Mouse (Mus musculus) midbrain, embryonic 14.5 days (tissue): ENCODE measurements around the gene Trappc2l. TPM values are rescaled to one million over a fixed set of nuclear protein-coding genes. Genes with fewer than 3 reads are reported as not detected.

Source experiments
- ATAC-seq: fragments of 200-750 bp; cut with Nextera tagmentation; 2 replicates; pipeline ENCODE4 v1.8.0; 2017; ENCODE audit warnings: moderate number of reproducible peaks, moderate library complexity; ENCODE audit not compliant: low FRiP score, low TSS enrichment
- DNase-seq: peaks from one replicate; pipeline ENCODE4 v3.0.0-alpha.2; 2015
- H3K27ac ChIP-seq: fragments of 300-500 bp; sonication (generic); replicated peaks from 2 replicates; pipeline ENCODE4 v1.5.1; 2014; ENCODE audit warnings: mild to moderate bottlenecking, low read depth, low read length, moderate library complexity
- H3K27me3 ChIP-seq: fragments of 300-500 bp; sonication (generic); 2 replicates; pipeline ENCODE4 v1.6.1; 2014; ENCODE audit warnings: low read length, control low read depth, mixed read lengths; ENCODE audit not compliant: control insufficient read depth, insufficient read depth
- H3K36me3 ChIP-seq: fragments of 300-500 bp; sonication (generic); 2 replicates; pipeline ENCODE4 v1.6.1; 2014; ENCODE audit warnings: low read length, control low read depth; ENCODE audit not compliant: control insufficient read depth, insufficient read depth
- H3K4me1 ChIP-seq: fragments of 300-500 bp; sonication (generic); 2 replicates; pipeline ENCODE4 v1.6.1; 2014; ENCODE audit warnings: mild to moderate bottlenecking, antibody characterized with exemption, low read length, control low read depth; ENCODE audit not compliant: control insufficient read depth, insufficient read depth
- H3K4me2 ChIP-seq: fragments of 300-500 bp; sonication (generic); 2 replicates; pipeline ENCODE4 v1.6.1; 2014; ENCODE audit warnings: mild to moderate bottlenecking, low read length, moderate library complexity
- H3K4me3 ChIP-seq: fragments of 300-500 bp; sonication (generic); replicated peaks from 2 replicates; pipeline ENCODE4 v1.5.1; 2014; ENCODE audit warnings: low read depth, low read length
- H3K9ac ChIP-seq: fragments of 300-500 bp; sonication (generic); replicated peaks from 2 replicates; pipeline ENCODE4 v1.6.1; 2014; ENCODE audit warnings: mild to moderate bottlenecking, low read length, moderate library complexity
- H3K9me3 ChIP-seq: fragments of 300-500 bp; sonication (generic); 2 replicates; pipeline ENCODE4 v1.6.1; 2016; ENCODE audit warnings: low read length, control low read depth, mixed read lengths; ENCODE audit not compliant: control insufficient read depth
- WGBS: fragments of 180-500 bp; shearing (Covaris S2); extraction: QIAGEN DNeasy Blood & Tissue Kit; methylation state at CpG from one replicate; pipeline ENCODE4 v1.1.7; 2014; 5-methylcytosine and 5-hydroxymethylcytosine counted together
- polyA plus RNA-seq: library from polyadenylated mRNA; unstranded; fragments of >200 nt; fragmentation: Nextera tagmentation; extraction: Ambion mirVana; gene quantifications from 2 replicates; pipeline ENCODE4 v1.2.1, GENCODE M21; 2014

The Trappc2l gene
- polyA plus RNA-seq, result 107 and 158 TPM in 2 replicates

DNA sequence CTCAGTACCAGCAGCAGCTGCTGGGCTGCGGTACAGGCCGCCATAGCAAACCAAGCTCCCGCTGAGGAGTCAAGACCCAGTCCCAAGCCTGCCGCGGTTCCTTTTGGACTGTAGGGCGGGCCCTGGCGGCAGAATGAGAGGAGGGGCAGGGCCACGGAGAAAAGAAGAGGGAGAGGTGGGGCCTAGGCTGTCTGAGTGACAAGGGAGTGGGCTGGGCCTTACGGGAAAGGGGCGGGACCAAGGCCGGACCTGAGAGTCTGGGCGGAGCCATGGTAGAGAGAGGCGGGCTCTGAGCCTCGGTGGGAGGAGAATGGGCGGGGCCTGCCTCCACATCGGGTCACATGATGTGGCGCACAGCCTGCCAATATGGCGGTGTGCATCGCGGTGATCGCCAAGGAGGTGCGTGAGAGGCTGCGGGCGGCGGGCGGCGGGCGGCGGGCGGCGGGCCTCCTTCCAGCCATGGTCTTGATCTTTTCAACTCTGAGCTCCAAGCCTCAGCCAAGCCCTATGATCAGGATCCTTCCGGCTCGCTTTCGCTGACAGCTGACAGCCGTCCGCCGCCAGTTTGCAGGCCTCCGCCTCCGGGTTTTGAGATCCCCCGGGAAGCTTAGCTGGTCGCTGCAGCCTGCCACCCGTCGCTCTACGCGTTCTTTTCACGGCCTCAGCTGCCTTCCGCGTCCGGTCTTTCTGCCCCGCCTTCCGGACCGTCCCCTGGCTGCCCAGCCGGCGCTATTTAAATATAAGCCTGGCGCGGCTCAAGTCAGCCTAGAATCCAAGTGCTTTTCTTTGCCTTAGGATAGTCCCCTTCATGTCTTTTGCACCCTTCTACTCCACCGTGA, at the start of gene Trappc2l, which contains the start of gene Galns:
TSS of gene Trappc2l (plus strand) at position 346 of the 839 bp plus-strand sequence.
TSS of gene Galns (minus strand) at position 169 of the 839 bp plus-strand sequence.
- DNase-seq, result peak; percentile 99
- Histone ChIP-seq H3K4me3 (peak within 1 kb of the TSS; percentile 63), H3K9me3 (no peaks in the 10 kb centered on the region), H3K9ac (peak within 1 kb of the TSS; percentile 80), H3K36me3 (peaks cover 5% of the 10 kb centered on the region), H3K27ac (peak within 1 kb of the TSS; percentile 88), H3K4me1 (peaks cover 11% of the 10 kb centered on the region; the same call in 1 of the 2 replicates), H3K27me3 (no peaks in the 10 kb centered on the region), H3K4me2 (peak within 1 kb of the TSS; percentile 87)
- peak; percentile 98 for ATAC-seq
- under 1% methylated on average over 49 of the region's 57 CpGs for WGBS

DNA sequence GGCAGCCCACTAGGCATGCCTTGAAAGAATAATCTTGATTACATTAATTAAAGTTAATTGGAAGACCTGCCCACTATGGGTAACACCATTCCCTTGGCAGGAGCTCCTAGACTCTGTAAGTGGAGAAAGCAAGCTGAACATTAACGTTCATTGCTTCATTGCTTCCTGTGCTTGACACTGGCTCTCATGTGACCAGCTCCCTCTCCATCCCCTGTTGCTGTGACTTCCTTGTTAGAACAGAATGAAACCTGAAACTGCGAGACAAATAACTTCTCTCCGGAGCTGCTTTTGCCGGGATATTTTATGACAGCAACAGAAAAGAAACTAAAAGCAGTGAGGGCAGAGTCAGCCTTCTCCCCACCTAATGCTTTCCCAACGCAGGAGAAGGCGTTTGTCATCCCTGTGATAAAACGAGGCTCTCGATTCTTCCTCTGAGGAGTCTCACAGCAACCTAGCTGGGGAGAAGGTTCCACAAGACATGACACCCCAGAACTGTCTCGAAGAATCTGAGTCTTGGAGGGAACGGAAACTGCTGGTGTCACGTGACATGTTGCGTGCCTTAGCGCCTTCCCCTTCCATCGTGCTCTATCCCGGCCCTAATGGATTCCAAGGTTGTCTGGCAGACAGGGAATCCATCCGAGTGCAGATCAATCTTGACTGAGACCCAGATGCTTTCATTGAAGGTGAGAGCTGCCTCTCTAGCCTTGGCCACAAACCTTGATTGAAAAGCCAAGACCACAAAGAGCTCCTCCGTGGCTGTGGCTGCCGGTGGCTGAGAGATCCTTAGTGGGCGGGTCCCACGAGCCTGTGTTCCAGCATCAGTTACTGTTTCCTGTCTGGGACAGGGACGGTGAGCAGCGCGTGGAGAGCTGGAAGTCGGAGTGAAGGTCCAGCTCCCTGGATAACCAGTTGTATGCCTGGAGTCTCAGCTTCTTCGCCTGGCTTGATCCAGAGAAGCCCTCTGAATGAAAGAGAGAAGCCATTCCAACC, 46.8 kb upstream of the Trappc2l start:
- H3K4me2 ChIP-seq, result no peak overlapping the region
- 89% methylated on average over 25 of the region's 25 CpGs for WGBS
- peaks cover 11% of the 10 kb centered on the region for H3K4me1 ChIP-seq
- DNase-seq (no peak), ATAC-seq (no peak)
- H3K36me3 ChIP-seq, result no peaks in the 10 kb centered on the region
- no peak overlapping the region for H3K27ac ChIP-seq
- no peak overlapping the region for H3K4me3 ChIP-seq
- no peak overlapping the region for H3K9ac ChIP-seq
- no peaks in the 10 kb centered on the region for H3K9me3 ChIP-seq
- no peaks in the 10 kb centered on the region for H3K27me3 ChIP-seq

DNA sequence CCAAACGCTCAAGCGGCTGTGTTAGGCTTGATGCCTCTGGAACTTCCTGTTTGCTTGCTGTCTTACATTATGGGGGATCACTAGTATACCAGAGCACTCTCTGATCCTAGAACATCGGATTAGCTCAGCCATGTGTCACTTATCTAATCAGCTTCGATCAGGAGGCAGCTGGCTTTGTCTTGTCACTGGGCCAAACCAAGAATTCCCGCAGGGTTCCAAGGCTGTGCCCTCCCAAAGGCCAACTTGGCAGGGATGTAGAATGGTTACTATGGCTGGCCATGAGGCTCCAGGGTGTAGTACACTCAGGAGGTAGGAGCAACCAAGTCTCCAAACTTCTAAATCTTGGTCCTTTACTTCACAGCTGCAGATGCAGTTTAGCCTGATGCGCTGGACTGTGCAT, 44.7 kb upstream of the Trappc2l start:
- Histone ChIP-seq H3K9ac (peak overlapping the region; percentile 63), H3K36me3 (peaks cover 14% of the 10 kb centered on the region), H3K4me2 (peak overlapping the region; percentile 85), H3K27me3 (no peaks in the 10 kb centered on the region), H3K27ac (peak overlapping the region; percentile 89), H3K9me3 (no peaks in the 10 kb centered on the region), H3K4me3 (peak overlapping the region; percentile 60), H3K4me1 (peaks cover 11% of the 10 kb centered on the region)
- DNase-seq, result peak; percentile 26
- no peak for ATAC-seq
- 16% methylated on average over 6 of the region's 6 CpGs for WGBS

DNA sequence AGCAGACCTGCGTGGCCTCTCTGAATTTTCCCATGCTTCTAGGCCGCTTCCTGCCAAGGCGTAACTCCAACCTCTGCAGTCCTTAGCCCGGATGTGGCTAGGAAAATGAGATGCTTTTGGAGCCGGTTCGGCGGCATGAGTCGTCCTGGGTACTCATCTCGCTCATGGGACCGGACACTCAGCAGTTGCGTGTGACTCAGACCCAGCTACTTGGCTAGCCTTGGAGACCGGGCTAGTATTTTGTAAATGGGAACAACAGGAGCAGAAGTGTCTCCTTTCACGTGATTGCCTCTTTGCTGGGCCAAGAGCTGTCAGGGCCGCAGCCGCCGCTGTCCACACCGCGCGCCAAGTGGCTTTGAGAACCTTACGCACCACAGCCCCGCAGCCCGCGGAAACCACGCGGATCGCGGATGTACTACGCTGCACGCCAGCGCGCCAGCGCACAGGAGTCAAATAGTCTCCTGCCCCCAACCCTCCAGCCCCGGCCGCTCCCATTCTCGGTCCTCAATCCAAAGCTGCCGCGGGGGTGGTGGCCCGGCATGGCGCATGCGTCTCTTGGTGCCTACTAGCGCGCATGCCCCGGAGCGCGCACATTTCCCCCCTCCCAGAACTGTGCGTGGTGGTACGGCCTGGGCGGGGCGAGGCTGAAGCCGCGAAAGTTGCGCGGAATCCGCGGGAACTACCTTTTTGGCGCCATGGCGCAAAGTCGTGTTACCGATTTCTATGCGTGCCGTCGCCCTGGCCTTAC, 43.9 kb upstream of the Trappc2l start, which contains the start of gene Cdt1:
TSS of gene Cdt1 (plus strand) at position 655 of the 748 bp plus-strand sequence.
- under 1% methylated on average over 62 of the region's 62 CpGs for WGBS
- H3K36me3 ChIP-seq, result peaks cover 20% of the 10 kb centered on the region
- ATAC-seq, result peak; percentile 94

DNA sequence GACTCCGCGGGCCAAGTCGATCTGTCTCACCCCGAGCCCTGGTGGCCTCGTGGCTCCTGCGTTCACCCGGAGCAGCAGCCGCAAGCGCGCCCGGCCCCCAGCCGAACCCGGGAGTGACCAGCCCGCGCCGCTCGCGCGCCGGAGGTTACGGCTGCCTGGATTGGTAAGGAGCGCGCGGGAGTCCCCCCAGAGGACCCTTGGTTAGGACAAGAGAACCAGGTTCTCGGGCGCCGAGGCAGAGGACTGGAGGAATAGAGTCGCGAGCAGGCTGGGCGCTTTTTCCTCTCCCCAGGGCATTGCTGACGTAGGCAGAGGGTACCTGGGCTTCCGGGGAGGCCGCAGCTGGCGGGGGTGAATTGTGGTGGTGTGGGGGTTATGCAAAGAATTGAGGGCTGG, 43.3 kb upstream of the Trappc2l start:
- DNase-seq (no peak), ATAC-seq (peak; percentile 49)
- H3K4me3 ChIP-seq, result peak overlapping the region; percentile 60
- H3K9ac ChIP-seq, result peak overlapping the region; percentile 67
- H3K27ac ChIP-seq, result peak overlapping the region; percentile 33
- H3K9me3 ChIP-seq, result no peaks in the 10 kb centered on the region
- H3K4me1 ChIP-seq, result peaks cover 11% of the 10 kb centered on the region
- H3K36me3 ChIP-seq, result peaks cover 21% of the 10 kb centered on the region
- H3K4me2 ChIP-seq, result peak overlapping the region; percentile 85
- no peaks in the 10 kb centered on the region for H3K27me3 ChIP-seq
- under 1% methylated on average over 34 of the region's 34 CpGs for WGBS

More for the DNA sequence above, 43.9 kb upstream of the Trappc2l start, which contains the start of gene Cdt1:
- Histone ChIP-seq H3K27me3 (no peaks in the 10 kb centered on the region), H3K4me1 (peaks cover 11% of the 10 kb centered on the region), H3K27ac (peak within 1 kb of the TSS; percentile 89), H3K4me3 (peak within 1 kb of the TSS; percentile 60), H3K4me2 (peak within 1 kb of the TSS; percentile 85), H3K9ac (peak within 1 kb of the TSS; percentile 67), H3K9me3 (no peaks in the 10 kb centered on the region)
- DNase-seq, result peak; percentile 98

DNA sequence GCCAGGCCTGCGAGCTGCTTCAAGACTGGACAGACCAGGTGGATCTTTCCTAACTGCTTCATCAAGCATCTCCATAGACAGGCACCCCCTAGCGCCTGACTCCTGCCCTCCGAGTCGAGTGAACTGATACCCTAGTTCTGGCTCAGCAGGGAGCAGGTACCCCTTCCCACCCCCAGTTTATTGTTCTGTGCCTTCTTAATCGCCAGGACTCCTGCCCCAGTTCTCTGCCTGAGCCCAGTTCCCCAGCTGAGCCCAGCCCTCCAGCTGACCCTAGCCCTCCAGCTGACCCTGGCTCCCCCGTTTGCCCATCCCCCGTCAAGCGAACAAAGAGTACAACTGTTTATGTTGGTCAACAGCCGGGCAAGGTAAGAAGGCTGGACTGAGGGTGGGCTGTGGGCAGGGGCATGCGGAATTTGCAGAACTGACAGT, 42.5 kb upstream of the Trappc2l start:
- ATAC-seq (no peak), DNase-seq (no peak)
- H3K4me1 ChIP-seq, result peaks cover 11% of the 10 kb centered on the region
- 14% methylated on average over 10 of the region's 10 CpGs for WGBS
- peaks cover 21% of the 10 kb centered on the region for H3K36me3 ChIP-seq
- H3K9me3 ChIP-seq, result no peaks in the 10 kb centered on the region
- H3K4me2 ChIP-seq, result peak overlapping the region; percentile 85
- peak overlapping the region; percentile 60 for H3K4me3 ChIP-seq
- H3K9ac ChIP-seq, result peak overlapping the region; percentile 1; the same call in 1 of the 2 replicates
- H3K27ac ChIP-seq, result no peak overlapping the region
- no peaks in the 10 kb centered on the region for H3K27me3 ChIP-seq

DNA sequence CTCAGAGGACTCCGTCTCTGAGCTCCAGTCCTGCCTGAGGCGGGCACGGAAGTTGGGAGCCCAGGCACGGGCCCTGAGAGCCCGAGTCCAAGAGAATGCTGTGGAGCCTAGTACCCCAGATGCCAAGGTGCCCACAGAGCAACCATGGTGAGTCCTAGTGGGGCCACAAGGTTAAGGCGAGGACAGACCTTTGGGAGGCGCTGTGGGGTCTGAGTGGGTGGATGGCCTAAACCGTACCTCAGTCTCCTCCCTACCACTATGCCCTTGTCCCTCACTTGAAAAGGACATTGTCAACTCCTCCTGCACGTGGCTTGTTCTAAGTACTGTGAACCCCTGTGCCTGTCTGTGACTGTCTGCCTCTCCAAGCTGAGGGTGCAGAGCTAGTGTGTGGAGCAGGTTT, 42.1 kb upstream of the Trappc2l start:
- Histone ChIP-seq H3K27me3 (no peaks in the 10 kb centered on the region), H3K36me3 (peaks cover 21% of the 10 kb centered on the region), H3K4me2 (peak overlapping the region; percentile 85), H3K4me1 (peaks cover 11% of the 10 kb centered on the region), H3K4me3 (peak overlapping the region; percentile 60; the same call in 1 of the 2 replicates), H3K9ac (peak overlapping the region; percentile 1; the same call in 1 of the 2 replicates), H3K9me3 (no peaks in the 10 kb centered on the region), H3K27ac (no peak overlapping the region)
- ATAC-seq (no peak), DNase-seq (no peak)
- WGBS, result 72% methylated on average over 9 of the region's 9 CpGs
